Mouse (Mus musculus): ENCODE measurements around the gene Eno4.

- TF ChIP-seq USF1 (IDR thresholded peaks at IDR 0.05; ENCODE audit: low read depth) (no peak), CTCF (IDR thresholded peaks at IDR 0.05; ENCODE audit: control insufficient read depth, insufficient read depth, insufficient read length) (no peak), MAX (IDR thresholded peaks at IDR 0.05) (no peak), MYOD1 (IDR thresholded peaks at IDR 0.05; ENCODE audit: control insufficient read depth, insufficient read length, low read depth) (no peak), FOSL1 (IDR thresholded peaks at IDR 0.05; ENCODE audit: insufficient read depth, low read length, poor library complexity, severe bottlenecking) (no peak)
Measured at GRCm38 (mm10) chr19:59010802-59011201, 67.6 kb downstream of the Eno4 start.

Data from C2C12 (cell line).